Mouse (Mus musculus) c-Kit-positive CD71-positive TER-119-negative erythroid progenitor cells, embryonic 14.5 days (primary cell): ENCODE data around the gene Hras.
A peak's percentile ranks its signal among the peaks of the same experiment; 100 is the strongest.

ENCODE experiments used
- DNase-seq: peaks from one replicate; pipeline ENCODE4 v3.0.0-alpha.2; 2013; ENCODE audit warnings: low read depth

The Hras gene

DNA sequence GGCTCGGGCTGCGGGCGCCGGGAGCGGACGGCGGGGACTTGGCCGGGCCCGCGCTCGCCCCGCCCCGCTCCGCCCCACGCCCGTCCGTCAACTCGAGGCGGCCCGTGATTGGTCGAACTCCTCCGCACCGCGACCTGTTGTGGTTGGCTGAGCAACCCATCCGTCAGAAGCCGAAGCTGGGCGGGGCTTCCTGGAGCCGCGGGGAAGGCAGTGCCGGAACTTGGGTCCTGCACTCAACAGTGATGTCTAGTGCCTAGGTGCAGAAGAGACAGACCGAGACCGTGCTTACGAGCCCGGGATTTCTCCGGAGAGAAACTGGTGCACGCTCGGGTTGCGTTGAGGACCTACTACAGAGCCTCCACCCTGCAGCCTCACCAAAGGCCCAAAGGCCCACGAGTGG, at the start of gene Hras, which contains the start of gene Lrrc56:
Gene Hras (minus strand): TSS at position 58 of the 400 bp plus-strand sequence.
Gene Lrrc56 (plus strand): TSS at position 210 of the 400 bp plus-strand sequence.
- DNase-seq = peak; percentile 97

DNA sequence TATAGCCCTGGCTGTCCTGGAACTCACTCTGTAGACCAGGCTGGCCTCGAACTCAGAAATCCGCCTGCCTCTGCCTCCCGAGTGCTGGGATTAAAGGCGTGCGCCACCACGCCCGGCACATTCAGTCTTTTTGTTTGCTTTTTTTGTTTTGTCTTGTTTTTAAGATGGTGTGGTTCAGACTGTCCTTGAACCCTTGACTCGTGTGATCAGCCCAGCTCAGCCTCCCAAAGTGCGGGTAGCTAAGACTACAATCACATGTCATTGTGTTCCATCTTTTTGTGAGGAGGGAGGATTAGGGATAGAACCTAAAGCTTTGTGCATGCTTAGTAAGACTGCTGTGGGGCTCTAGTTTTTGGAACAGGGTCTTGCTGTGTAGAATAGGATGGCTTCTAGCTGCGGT, 37.7 kb upstream of the Hras start:
- DNase-seq = no peak

DNA sequence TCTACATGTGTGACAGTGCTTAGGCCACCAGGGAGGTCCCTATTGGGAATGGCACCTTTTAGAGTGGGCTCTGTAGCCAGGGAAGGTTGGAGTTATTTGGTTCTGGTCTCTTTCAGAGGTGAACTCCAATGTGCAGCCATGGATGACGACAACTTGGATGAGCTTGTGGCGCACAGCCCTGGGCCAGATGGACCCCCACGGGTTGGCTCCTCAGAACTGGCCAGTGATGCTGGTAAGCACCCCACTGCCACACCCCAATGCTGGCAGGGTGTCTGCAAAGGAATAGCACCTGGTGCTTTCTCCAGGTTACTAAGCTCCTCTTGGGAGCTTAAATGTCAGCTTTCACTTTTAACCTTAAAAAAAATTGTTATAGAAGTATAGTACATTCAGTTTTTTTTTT, 37.3 kb upstream of the Hras start:
- no peak for DNase-seq

DNA sequence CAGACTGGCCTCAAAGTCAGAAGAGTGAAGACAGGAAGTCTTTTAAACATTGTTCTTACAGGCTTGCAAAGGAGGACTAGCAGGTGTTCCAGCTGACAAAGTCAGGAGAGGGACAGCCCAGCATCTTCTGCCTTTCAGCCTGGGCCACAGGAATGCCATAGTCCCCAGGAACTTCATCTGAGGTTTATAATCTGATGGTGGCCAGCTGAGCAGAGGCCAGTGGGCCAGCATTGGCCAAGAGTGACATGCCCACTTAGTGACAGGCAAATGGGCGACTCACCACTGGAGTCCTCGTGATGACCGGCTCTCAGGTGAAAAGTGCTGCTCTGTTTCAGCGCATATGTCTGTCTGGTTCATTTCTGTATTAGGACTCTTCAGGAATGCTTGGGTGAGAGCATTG, 36.8 kb upstream of the Hras start:
- no peak for DNase-seq

- DNase-seq = no peak
These were observed 35.9 kb upstream of the Hras start for GRCm38 (mm10) chr7:141229702-141230101.

DNA sequence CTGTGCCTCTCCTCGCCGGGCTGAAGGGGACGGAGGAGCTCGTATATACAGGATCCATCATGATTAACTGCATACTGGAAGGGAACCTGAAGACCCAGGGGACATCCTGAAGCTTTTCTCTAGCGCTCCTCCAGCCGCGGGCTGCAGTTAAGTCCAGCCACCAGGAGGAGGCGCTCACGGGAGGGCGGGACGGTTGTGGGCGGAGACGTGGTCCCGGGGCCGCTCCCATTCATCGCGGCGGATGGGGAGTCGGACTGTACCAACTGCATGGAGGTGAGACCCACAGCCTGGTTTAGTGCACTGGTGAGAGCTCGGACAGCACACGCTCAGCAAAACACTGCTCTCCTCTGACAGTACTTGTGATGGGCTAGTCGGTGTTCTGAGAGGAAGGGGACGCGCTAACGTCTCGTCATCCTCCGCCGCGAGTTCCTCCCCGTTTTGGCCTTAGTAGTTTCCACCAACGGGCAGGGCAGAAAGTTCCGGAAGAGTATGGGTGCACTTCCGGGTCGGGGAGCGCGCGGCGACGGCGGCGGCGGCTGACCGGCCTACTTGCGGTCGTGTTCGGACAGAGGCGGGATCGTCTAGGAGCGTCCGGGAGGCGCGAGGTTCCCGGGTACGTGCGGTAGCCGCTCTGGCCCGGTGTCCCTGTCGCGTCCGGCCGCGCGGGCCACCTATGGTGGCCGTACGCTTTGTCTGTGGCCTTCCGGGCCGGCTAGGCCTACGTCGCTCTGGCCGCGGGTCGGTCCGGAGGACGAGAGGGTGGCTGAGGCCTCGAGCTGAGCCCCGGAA, 34.7 kb upstream of the Hras start, which contains the start of gene Phrf1:
Gene Phrf1 (plus strand): TSS at position 506 of the 789 bp plus-strand sequence.
- DNase-seq = peak; percentile 75

DNA sequence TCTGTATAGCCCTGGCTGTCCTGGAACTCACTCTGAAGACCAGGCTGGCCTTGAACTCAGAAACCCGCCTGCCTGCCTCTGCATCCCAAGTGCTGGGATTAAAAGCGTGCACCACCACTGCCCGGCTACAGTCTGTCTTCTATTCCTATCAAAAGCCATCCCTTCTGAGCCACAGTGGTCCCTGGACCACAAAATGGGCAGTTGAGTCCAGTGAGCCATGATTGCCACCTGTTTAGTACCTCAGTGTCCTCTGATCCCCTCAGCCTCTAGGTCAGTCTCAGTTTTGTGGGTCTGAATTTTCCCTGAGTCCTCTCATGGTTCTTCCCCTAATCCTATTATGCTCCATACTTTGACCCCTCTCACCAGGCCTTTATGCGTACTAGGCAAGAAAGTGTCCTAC, 34.0 kb upstream of the Hras start:
- DNase-seq = no peak

GRCm38 (mm10) chr7:141226535-141226934, 32.7 kb upstream of the Hras start:
- no peak for DNase-seq

- DNase-seq = no peak
These were observed 29.0 kb upstream of the Hras start for GRCm38 (mm10) chr7:141222696-141223215.

DNA sequence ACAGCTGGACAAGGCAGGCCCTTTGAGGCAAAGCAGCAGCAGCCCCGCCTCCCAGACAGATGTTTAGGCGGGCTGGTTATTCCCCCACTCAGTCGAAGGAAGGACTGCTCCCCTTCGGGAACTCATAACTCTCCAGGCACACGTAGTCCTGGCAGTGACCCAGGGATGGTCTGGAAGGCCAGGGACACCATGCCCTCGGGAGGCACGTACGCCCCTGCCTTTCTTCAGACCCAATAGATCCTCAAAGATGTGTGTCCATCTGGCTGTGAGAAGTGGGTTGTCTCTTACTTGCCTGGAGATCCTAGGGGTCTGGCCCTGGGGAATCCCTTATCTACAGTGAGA, 28.3 kb upstream of the Hras start:
- DNase-seq = no peak

- DNase-seq = peak; percentile 99
These were observed 27.7 kb upstream of the Hras start for GRCm38 (mm10) chr7:141221249-141222125.

DNA sequence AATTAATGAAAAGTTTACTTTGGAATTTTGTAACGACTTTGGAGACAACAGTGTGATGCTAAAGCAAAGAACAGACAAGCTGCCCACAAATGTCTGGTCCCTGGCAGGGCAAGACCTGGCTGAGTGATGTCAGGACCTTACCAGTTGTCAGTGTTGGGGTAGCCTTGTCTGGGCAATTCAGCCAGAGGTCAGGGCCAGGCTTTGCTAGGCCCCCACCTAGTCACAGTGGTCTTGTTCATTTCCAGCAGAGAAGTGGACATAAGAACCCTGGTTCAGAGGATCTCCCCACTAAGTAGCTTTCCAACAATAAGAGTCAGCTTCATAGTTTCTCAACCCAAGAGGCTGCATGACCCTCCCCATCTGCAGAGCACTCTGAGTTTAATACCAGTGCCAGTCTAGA, 26.6 kb upstream of the Hras start:
- no peak for DNase-seq

GRCm38 (mm10) chr7:141219558-141220099, 25.8 kb upstream of the Hras start:
- no peak for DNase-seq

DNA sequence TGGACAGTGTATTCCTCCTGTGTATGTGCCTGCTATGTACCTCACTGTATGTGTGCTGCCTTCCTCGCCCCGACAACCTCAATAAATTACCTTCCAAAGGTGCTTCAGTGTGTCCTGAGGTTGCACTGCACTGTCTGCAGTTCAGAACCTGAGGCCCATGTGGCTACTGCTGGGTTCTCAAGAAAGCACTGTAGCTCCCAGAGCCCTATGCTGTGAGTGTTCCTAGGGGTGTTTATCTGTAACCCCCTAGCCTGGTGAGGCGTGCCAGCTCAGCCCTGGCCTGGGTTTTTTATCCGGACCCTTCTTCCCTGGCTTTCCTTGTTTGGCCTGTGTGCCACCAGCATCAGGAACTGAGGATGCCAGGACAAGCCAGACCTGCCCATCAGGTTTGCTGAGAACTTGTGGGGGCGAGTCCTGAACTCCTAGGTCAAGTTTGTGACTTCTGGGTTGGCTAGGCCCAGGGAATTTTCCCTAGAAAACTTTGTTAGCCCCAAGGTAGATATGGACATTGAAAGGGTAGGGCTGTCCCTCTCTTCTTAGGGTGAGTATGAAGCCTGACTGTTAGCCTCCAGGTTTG, 24.8 kb upstream of the Hras start:
- DNase-seq = no peak

DNA sequence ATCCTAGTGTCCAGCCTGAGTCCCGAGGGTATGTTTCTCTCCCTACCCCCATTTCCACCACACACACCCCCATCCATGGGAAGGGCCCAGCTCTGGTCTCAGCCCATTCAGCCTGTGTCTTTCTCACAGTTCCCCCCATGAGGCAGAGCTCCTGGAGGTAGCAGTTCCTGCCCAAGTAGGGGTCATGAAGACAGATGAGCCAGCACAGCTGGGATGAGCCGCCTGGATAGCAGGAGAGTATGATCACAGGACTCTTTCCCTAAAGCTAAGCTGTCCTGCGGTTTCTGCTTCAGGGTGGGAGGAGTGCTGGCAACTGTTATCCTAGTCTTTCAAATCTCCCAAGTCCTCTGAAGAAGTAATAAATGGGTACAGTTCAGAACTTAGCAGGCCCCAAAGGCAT, 24.3 kb upstream of the Hras start:
- DNase-seq = no peak

- no peak for DNase-seq
These were observed 23.7 kb upstream of the Hras start for GRCm38 (mm10) chr7:141217343-141218013.

DNA sequence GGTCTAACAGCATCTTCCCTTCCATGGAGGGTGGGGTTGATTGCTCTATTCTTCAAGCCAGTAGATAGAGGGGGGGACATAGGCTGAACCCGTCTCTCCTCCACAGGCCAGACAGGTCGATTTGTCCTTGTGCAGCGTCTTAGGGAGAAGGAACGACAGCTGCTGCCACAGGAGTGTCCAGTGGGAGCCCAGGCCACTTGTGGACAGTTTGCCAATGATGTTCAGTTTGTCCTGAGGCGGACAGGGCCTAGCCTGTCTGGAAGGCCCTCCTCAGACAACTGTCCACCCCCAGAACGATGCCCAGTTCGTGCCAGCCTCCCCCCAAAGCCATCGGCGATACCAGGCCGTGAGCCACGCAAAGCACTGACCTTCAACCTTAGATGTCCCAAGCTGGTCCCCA, 23.1 kb upstream of the Hras start:
- DNase-seq = no peak

- no peak for DNase-seq
These were observed 22.3 kb upstream of the Hras start for GRCm38 (mm10) chr7:141215880-141216733.

GRCm38 (mm10) chr7:141215101-141215879, 21.5 kb upstream of the Hras start, which contains the start of gene Rassf7:
Rassf7 (plus strand) TSS chr7:141215860.
- peak; percentile 96 for DNase-seq

DNA sequence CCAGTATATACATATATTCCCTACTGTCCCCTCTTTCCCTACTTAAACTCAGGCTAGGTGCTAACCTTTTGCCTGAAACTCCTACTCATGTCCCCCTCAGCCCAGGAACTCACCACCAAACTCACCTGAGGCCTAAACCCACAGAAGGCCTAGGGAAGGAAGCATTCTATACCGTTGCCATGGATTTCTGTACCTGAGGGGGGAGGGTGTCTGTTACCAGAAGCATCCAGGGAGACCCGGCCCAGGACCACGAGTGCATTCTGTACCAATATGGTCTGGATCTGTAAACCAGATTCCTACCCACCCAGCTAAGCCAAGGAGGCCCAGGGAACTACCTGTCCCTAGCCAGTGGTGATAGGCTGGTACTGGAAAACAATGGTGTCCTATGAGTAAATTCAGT, 20.5 kb upstream of the Hras start:
- DNase-seq = no peak
